Mouse (Mus musculus): ENCODE measurements around the gene Dgkh.
A peak's percentile ranks its signal among the peaks of the same experiment; 100 is the strongest.

The Dgkh gene

GRCm38 (mm10) chr14:78674606-78675005, 58.0 kb downstream of the Dgkh start:
- DNase-seq (ENCODE audit: low read depth): peak; percentile 86

- no peak for DNase-seq (ENCODE audit: low read depth)
Observed at GRCm38 (mm10) chr14:78669986-78670385, 62.6 kb downstream of the Dgkh start.

GRCm38 (mm10) chr14:78668291-78668690, 64.3 kb downstream of the Dgkh start:
- DNase-seq (ENCODE audit: low read depth): peak; percentile 90

- DNase-seq (ENCODE audit: low read depth): no peak
Observed at GRCm38 (mm10) chr14:78667763-78668162, 64.8 kb downstream of the Dgkh start.

GRCm38 (mm10) chr14:78662641-78663040, 69.9 kb downstream of the Dgkh start:
- DNase-seq (ENCODE audit: low read depth): no peak

GRCm38 (mm10) chr14:78661462-78661861, 71.1 kb downstream of the Dgkh start:
- no peak for DNase-seq (ENCODE audit: low read depth)

- DNase-seq (ENCODE audit: low read depth): no peak
Observed at GRCm38 (mm10) chr14:78658697-78659096, 73.9 kb downstream of the Dgkh start.

GRCm38 (mm10) chr14:78656832-78657626, 75.5 kb downstream of the Dgkh start:
- DNase-seq (ENCODE audit: low read depth): no peak

GRCm38 (mm10) chr14:78654939-78655556, 77.5 kb downstream of the Dgkh start:
- no peak for DNase-seq (ENCODE audit: low read depth)

- DNase-seq (ENCODE audit: low read depth): no peak
Observed at GRCm38 (mm10) chr14:78654196-78654595, 78.4 kb downstream of the Dgkh start.

GRCm38 (mm10) chr14:78653333-78653732, 79.2 kb downstream of the Dgkh start:
- DNase-seq (ENCODE audit: low read depth): peak; percentile 48

GRCm38 (mm10) chr14:78651696-78652095, 80.9 kb downstream of the Dgkh start:
- no peak for DNase-seq (ENCODE audit: low read depth)

GRCm38 (mm10) chr14:78650379-78651095, 82.0 kb downstream of the Dgkh start:
- DNase-seq (ENCODE audit: low read depth): peak; percentile 43

- DNase-seq (ENCODE audit: low read depth): no peak
Observed at GRCm38 (mm10) chr14:78649525-78650274, 82.9 kb downstream of the Dgkh start.

GRCm38 (mm10) chr14:78645622-78646021, 87.0 kb downstream of the Dgkh start:
- no peak for DNase-seq (ENCODE audit: low read depth)

- DNase-seq (ENCODE audit: low read depth): no peak
Observed at GRCm38 (mm10) chr14:78641314-78641713, 91.3 kb downstream of the Dgkh start.

GRCm38 (mm10) chr14:78639691-78640090, 92.9 kb downstream of the Dgkh start:
- peak; percentile 61 for DNase-seq (ENCODE audit: low read depth)

GRCm38 (mm10) chr14:78635612-78636400, 96.8 kb downstream of the Dgkh start:
- DNase-seq (ENCODE audit: low read depth): peak; percentile 62

- no peak for DNase-seq (ENCODE audit: low read depth)
Observed at GRCm38 (mm10) chr14:78632747-78633146, 99.8 kb downstream of the Dgkh start.

- DNase-seq (ENCODE audit: low read depth): peak; percentile 57
Observed at GRCm38 (mm10) chr14:78630923-78631875, 101.4 kb downstream of the Dgkh start.
